Mouse (Mus musculus) spleen, embryonic (tissue): ENCODE data around the gene Ptpro.
"Not testable (repeated sequence)": the region's sequence is repeated elsewhere in the genome, so short reads cannot be mapped to it uniquely, and the experiment has no call there.

Experiments used
- CTCF ChIA-PET: fragments of 350-600 bp; sonication (Branson Sonifier 250); formaldehyde crosslinking; loops from one replicate; lab custom pipeline; 2022; lab: Charles Lee

Ptpro gene

DNA sequence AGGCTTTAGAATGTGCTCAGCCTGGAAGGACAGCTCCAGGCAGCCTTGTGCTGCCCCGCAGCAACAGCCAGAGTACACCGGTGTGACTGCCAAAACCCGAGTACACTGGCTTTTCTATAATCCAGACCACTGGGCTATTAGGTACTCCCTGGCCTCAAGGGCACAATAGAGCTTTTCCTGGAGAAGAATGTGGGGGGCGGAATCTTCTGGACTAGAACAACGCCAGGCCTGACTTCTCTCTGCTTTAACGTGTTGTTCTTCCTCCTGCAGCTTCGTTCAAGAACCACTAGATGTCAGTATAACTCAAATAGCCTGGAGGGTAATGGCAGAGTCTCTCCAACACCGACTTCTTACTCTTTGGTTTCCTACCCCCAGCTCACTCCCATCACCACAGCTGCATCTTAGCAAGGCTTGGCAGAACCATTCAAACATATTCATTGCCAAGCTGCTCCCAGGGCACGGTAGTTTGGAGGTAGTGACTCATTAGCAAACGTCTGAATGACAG, 203.5 kb downstream of the Ptpro start:
- CTCF ChIA-PET: interaction anchor here (0.7 to 1.1 kb wide), 2 partner anchors 65 to 200 kb away, joined by 3 to 4 read pairs; no protein-coding TSS in a partner anchor

GRCm38 (mm10) chr6:137456064-137456463, 203.9 kb downstream of the Ptpro start:
- CTCF ChIA-PET: interaction anchor here (1.1 kb wide), 1 partner anchor 199 kb away, joined by 3 read pairs; no protein-coding TSS in a partner anchor

DNA sequence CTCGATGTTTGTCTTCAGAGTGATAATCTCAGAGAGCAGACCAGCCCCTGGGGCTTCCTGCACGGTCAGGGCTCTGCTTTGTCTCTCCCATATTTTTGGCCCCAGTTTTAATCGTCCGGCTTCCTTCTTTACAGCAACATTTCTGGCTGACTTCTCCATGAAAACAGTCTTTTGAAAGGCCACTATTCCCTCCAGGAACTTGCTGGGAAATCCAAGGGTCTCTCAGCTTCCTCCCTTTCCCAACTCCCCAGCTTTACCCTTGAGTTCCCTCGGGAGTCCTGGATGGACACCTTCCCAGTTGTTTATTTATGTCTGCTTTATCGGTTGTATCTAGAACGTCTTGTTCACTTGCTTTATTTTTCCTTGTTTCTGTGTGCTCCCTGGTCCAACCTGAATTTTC, 205.1 kb downstream of the Ptpro start:
- CTCF ChIA-PET: no interaction called here

DNA sequence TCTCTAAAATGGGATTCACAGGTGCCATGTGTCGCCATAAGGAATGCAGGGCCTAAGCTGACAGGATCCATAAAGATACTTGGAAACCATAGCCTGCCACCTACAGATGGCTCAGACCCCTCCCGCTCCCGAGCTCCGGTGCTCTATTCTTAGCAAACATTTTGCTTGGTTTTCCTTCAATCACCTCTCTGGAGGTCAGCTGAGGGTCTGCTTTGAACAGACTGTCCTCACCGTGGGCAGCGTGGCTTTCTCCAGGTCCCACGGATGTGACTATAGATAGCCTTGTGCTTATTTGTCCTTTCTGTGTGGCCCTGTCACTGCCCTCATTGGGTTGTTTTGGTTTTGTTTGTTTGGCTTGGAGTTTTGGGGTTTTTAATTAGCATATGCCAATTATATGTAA, 206.0 kb downstream of the Ptpro start:
- CTCF ChIA-PET: no interaction called here

DNA sequence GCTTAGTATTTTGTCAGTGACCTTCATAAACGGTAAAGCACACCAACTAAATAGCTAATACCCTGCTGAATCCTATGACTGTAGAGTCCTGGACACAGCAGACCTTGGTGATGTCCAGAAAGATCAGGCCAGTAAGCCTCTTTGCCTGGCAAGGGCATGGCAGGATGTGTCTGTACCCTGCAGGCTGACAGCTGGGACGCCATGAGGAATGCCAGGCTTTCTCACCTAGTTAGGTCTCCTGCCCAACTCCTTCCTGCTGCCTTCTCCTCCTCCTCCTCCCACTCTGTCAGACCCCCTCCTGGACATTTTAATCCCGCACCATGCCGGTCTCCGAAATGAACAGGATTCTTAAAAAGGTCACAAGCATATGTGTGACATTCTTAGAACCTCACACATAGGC, 211.7 kb downstream of the Ptpro start:
- CTCF ChIA-PET: no interaction called here

DNA sequence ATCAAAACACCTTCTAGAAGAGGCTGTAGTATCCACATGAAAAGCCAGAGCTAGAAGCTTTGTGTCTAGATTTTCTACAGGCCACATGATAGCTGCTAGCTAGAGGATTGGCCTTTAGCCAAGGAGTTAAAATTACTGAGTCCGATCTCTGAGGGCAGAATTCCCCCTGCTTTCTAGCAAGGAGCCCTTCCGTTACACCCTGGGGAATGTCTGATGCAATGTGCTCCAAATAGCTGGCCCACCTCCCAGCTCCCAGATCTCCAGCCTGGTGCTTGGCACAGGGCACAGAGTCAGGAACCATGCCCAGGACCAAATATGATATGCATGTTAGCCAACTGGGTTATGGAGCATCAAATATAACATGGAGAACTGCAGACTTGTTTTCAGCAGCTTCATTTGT, 213.1 kb downstream of the Ptpro start:
- CTCF ChIA-PET: no interaction called here

DNA sequence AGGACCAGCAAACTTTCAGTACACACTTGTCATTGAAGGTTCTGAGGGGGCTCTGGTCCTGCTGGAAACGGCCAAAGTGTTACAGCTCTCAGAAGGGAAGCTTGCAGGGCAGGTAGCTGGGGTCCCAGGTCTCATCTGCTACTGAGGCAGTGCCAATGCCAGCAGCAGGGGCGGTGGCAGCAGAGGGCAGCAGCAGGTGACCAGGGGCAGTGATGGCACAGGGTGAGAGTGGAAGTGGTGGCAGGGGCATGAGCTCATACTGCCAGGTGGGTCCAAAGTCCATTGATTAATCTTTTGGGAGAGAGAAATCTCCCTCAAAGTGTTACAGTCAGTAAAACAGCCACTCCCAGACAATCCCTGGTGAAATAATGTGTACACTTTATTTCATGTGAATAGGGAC, 214.1 kb downstream of the Ptpro start:
- CTCF ChIA-PET: no interaction called here

- CTCF ChIA-PET: no interaction called here
These were observed 215.6 kb downstream of the Ptpro start for GRCm38 (mm10) chr6:137467696-137468095.

- CTCF ChIA-PET: no interaction called here
These were observed 217.4 kb downstream of the Ptpro start for GRCm38 (mm10) chr6:137469541-137469940.

DNA sequence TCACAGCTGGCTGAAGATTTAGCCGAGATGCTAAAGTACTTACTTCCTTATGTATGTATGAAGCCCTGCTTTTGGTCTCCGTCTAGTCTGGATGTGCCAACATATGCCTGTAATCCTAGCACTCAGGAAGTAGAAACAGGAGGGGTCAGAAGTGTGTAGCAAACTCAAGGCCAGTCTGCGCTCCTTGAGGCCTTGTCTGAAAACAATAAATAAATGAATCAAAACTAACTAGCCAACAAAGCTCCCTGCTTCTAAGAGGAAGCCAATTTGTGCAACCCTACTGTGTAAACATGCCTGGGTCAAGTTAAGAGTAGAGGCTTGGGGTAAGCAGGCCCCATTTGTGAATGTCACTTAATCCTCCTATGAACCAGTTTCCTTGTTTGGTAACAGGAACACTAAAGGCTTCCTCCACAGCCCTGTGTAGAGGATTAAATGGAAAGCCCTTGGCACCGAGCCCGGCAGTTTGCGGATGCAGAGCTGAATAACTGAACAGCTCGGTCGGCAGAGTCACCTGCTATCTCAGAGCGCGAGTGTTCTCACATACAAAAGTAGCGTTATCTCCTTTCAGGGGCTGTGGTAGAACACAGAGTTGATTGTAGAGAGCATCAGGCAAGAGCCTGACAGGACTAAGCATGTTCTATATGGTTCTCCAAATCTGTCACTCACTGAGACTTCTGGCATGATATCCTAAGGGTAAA, 218.9 kb downstream of the Ptpro start:
- CTCF ChIA-PET: no interaction called here

GRCm38 (mm10) chr6:137472129-137472528, 220.0 kb downstream of the Ptpro start:
- CTCF ChIA-PET: no interaction called here

DNA sequence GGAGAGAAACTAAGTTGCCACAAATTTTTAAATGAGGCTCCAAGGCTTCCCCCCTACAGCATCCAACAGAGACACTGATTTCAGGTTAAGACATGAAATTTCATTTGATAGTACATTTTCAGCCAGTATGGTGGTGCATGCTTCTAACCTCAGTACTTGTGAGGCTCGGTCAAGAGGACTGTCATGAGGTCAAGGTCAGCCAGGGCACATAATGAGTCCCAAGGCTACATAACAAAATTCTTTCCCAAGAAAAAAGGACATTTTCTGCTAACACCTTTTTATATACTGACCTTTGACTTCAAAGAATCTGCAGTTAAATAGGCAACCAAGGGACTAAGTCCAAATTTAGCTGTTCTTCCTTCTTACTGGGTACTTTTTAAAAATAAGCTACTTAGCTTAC, 221.3 kb downstream of the Ptpro start:
- CTCF ChIA-PET: interaction anchor here (0.7 kb wide), 1 partner anchor 188 kb away, joined by 7 read pairs; no protein-coding TSS in a partner anchor

- CTCF ChIA-PET: not testable (repeated sequence)
These were observed 223.6 kb downstream of the Ptpro start for GRCm38 (mm10) chr6:137475695-137476094.

DNA sequence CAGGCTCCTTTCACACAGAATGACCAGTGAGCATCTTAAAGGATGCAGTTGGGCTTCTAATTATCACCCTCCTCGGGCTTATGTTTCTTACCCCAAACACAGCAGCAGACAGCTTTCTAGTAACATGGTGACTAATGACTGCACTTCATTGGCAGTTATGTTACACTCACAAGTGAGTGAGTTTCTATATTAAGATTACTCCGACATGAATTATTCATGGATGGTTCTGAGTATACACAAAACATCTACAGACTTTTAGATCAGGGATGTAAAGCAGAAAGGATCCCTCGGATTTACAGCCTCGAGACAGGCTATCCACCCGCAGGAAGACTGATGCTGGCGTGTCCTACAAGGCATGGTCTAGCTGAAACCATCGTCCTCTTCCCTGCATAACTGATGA, 230.8 kb downstream of the Ptpro start:
- CTCF ChIA-PET: no interaction called here

- CTCF ChIA-PET: no interaction called here
These were observed 235.3 kb downstream of the Ptpro start for GRCm38 (mm10) chr6:137487443-137487842.

DNA sequence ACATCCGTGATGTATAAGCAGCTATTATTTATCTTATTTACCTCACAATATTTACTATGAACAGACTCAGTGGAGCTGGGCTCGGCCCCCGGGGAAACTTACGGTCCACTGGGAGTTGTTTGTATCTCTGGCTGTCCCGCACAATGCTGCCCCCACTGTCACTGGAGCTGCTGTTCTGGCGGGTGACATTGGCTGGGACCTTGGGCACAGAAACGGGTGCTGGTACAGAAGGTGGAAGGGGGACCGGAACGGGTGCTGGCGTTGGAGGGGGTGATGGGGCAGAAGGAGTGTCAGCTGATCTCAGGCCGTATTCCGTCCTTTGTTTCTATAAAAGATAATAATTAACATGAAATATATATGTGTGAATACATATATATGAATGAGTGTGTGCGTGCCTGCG, 238.0 kb downstream of the Ptpro start:
- CTCF ChIA-PET: no interaction called here

DNA sequence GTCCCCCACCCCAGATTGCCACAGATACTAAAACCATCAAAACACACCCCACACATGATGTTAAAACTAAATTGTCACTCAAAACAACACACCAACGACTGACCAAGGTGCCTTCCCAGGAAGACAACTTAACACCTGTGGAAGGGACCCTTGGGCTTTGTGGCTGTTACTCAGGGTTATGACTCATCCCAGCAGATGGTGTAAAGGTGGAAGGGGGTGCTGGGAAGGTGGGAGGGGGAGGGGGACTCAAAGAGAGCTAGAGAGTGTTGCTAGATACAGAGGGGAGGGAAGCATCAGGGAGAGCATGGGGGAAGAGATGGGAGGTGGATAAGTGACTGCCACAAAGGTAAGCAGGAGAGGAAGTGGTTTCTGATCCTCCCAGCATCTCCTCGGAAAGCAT, 239.5 kb downstream of the Ptpro start:
- CTCF ChIA-PET: no interaction called here

DNA sequence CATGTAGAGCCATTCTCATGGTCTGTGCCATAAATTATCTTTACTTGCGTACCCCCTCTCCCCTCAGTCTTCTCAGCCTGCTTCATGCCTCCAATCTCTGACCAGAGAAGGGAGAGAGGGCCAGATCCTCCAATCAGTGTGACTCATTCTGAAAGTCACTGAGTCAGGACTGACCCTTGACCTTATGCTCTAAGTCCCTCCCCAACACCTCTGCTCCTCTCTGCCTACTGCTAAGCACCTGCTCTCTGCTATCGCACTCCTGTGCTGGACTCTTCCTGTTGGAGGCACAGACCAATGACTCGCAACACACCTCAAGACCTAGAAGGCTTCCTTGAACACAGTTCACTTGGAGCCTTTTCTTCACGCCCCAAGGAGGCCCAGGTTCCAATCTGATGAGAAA, 240.5 kb downstream of the Ptpro start:
- CTCF ChIA-PET: no interaction called here

- CTCF ChIA-PET: no interaction called here
These were observed 241.4 kb downstream of the Ptpro start for GRCm38 (mm10) chr6:137493211-137494135.

DNA sequence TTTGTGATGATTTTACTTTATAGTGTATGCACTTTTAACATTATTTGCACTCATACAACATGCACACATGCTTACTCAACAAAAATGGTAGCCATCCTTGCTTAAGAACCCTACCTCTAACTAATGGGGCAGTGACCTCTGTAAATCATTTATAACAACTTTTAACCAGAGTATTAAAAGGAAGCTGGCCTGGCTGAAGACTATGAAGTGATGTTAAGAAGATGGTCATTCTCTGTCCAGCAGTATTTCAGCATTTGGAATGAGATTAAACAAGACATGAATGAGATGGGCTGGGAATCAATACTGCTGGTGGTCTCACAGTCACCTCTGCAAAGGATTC, 242.0 kb downstream of the Ptpro start:
- CTCF ChIA-PET: no interaction called here

DNA sequence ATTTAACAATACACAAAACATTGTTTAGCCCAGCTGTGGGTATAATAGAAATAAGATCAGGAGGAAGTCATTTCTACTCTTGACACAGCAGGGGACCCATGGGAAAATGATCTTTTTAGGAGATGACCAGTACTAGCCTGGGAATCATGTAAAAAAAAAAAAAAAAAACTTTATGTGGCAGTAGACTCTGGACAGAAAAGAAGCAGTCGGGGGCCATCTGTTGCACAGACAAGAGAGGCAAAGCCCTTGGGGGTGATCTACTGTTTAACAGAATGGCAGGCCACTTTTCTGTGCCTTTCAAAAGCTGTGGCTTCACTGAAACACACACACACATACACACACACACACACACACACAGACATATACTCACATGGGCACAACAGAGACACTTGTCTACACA, 242.7 kb downstream of the Ptpro start:
- CTCF ChIA-PET: no interaction called here

GRCm38 (mm10) chr6:137495233-137495632, 243.1 kb downstream of the Ptpro start:
- CTCF ChIA-PET: no interaction called here

DNA sequence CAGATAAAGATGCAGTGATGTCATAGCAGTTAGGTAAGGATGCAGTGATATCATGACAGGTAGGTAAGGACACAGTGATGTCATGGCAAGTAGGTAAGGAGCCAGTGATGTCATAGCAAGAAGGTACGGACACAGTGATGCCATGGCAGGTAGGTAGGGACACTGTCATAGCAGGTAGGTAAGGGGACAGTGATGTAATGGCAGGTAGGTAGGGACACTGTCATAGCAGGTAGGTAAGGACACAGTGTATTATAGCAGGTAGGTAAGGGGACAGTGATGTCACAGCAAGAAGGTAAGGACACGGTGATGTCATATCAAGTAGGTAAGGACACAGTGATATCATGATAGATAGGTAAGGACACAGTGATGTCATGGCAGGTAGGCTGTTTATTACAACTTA, 244.4 kb downstream of the Ptpro start:
- CTCF ChIA-PET: no interaction called here
